Mouse (Mus musculus): Measurements from ENCODE around the gene Spaca4. TPM values are rescaled to one million over a fixed set of nuclear protein-coding genes. Genes with fewer than 3 reads are reported as not detected.

Gene Spaca4
- polyA plus RNA-seq, 1 experiment from 2014 or later = not detected

DNA sequence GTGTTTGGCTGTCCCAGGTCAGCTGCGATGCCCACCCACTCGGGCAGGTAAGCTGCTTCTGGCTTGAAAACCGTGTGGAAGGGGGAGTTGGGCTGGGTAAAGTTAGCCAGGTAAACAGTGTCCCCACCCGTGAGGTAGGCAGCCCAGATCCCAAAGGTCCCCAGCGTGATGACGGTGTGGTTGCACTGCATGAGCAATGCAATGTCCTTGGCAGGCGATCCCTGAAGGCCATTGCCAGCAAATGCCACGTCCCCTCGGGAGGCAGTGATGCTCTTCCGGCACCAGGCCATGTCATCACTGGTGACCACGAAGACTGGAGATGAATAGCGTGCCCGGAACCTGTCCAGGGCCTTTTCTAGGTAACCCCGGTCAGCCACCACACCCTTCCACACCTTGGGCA, 47.1 kb downstream of the Spaca4 start:
- no peaks in the 10 kb centered on the region for H3K9me3 ChIP-seq (replicated peaks; ENCODE audit: control insufficient read depth, low read length)
- H3K9ac ChIP-seq (replicated peaks; ENCODE audit: low read length) = no peak overlapping the region
- WGBS = 92% methylated on average over 14 of the region's 14 CpGs
- no peaks in the 10 kb centered on the region for H3K36me3 ChIP-seq (replicated peaks; ENCODE audit: control insufficient read depth, insufficient read depth, low read depth, low read length)
- H3K27ac ChIP-seq (replicated peaks; ENCODE audit: low read depth, low read length) = no peak overlapping the region
- no peaks in the 10 kb centered on the region; the same call in 1 of the 2 replicates for H3K27me3 ChIP-seq (ENCODE audit: control insufficient read depth, insufficient read depth, low read length)
- ATAC-seq (replicated peaks; ENCODE audit: insufficient number of reproducible peaks, low FRiP score, low TSS enrichment, low read depth) = no peak
- H3K4me3 ChIP-seq (ENCODE audit: low read depth, low read length) = no peak overlapping the region
- no peaks in the 10 kb centered on the region for H3K4me1 ChIP-seq (ENCODE audit: control insufficient read depth, insufficient read depth, low read length)
- no peak overlapping the region for H3K4me2 ChIP-seq (ENCODE audit: low read depth, low read length)
- no peak for DNase-seq (ENCODE audit: low spot score)

DNA sequence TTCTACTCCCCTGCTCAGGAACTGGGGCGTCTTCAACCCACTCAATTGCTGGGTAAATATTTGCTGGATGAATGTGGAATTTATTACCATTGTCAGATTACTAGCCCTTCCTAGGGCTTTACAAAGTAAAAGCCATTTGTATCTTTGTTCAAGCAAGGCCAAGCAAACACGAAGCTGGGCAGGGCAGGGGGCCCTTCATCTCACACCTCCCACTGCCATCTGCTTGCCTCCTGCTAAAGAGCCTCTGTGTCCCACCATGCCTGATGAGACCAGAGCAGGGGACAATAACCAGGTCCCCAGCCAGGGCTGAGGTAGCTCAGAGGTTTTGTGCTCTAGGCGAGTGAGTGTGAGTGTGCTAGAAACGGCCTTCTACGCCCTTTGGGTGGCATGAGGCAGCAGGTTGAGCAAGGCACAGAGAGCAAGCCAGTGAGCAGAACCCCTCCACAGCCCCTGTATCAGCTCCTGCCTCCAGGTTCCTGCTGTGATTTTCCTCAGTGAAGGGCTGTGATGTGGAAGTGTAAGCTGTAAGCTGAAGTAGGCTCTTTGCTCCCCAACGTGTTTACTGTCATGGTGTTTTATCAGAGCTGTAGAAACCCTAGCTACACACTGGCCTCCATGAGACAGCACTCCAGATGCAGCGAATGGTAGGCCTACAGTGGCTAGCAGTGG, 47.9 kb downstream of the Spaca4 start:
- no peak overlapping the region for H3K27ac ChIP-seq (replicated peaks; ENCODE audit: low read depth, low read length)

More for the DNA sequence above, 47.9 kb downstream of the Spaca4 start:
- ATAC-seq (replicated peaks; ENCODE audit: insufficient number of reproducible peaks, low FRiP score, low TSS enrichment, low read depth) = no peak
- Histone ChIP-seq H3K9ac (replicated peaks; ENCODE audit: low read length) (no peak overlapping the region), H3K27me3 (ENCODE audit: control insufficient read depth, insufficient read depth, low read length) (no peaks in the 10 kb centered on the region; the same call in 1 of the 2 replicates), H3K4me2 (ENCODE audit: low read depth, low read length) (no peak overlapping the region), H3K9me3 (replicated peaks; ENCODE audit: control insufficient read depth, low read length) (no peaks in the 10 kb centered on the region), H3K4me1 (ENCODE audit: control insufficient read depth, insufficient read depth, low read length) (no peaks in the 10 kb centered on the region), H3K4me3 (ENCODE audit: low read depth, low read length) (no peak overlapping the region), H3K36me3 (replicated peaks; ENCODE audit: control insufficient read depth, insufficient read depth, low read depth, low read length) (no peaks in the 10 kb centered on the region)
- no peak for DNase-seq (ENCODE audit: low spot score)
- WGBS = 83% methylated on average over 7 of the region's 7 CpGs

Other genes starting within 250 kb of the Spaca4 start
- 0.43 and 0.95 TPM in 2 replicates for gene Tulp2, start 243.9 kb downstream of the Spaca4 start, polyA plus RNA-seq (2014; fragmentation: Nextera tagmentation; extraction: Ambion mirVana)
- not detected in 2 replicates for gene Gm45808, start 239.0 kb downstream of the Spaca4 start, polyA plus RNA-seq (2014; fragmentation: Nextera tagmentation; extraction: Ambion mirVana)
- 2.6 and 3.1 TPM in 2 replicates for gene Dhdh, start 237.0 kb downstream of the Spaca4 start, polyA plus RNA-seq (2014; fragmentation: Nextera tagmentation; extraction: Ambion mirVana)
- 96.7 and 107 TPM in 2 replicates for gene Nucb1, start 215.4 kb downstream of the Spaca4 start, polyA plus RNA-seq (2014; fragmentation: Nextera tagmentation; extraction: Ambion mirVana)
- gene Ppp1r15a, start 199.5 kb downstream of the Spaca4 start, polyA plus RNA-seq (2014; fragmentation: Nextera tagmentation; extraction: Ambion mirVana) = 19.8 and 20.3 TPM in 2 replicates
- 0.62 and 1.3 TPM in 2 replicates for gene Plekha4, start 199.5 kb downstream of the Spaca4 start, polyA plus RNA-seq (2014; fragmentation: Nextera tagmentation; extraction: Ambion mirVana)
- gene Hsd17b14, start 170.9 kb downstream of the Spaca4 start, polyA plus RNA-seq (2014; fragmentation: Nextera tagmentation; extraction: Ambion mirVana) = 0.53 and 0.68 TPM in 2 replicates
- gene Bcat2, start 155.7 kb downstream of the Spaca4 start, polyA plus RNA-seq (2014; fragmentation: Nextera tagmentation; extraction: Ambion mirVana) = 47.0 and 47.3 TPM in 2 replicates
- gene Fgf21, start 110.3 kb downstream of the Spaca4 start, polyA plus RNA-seq (2014; fragmentation: Nextera tagmentation; extraction: Ambion mirVana) = 0.22 TPM in 1 of 2 replicates, not detected in the other
- 0.38 TPM in 1 of 2 replicates, not detected in the other for gene Fut1, start 108.5 kb downstream of the Spaca4 start, polyA plus RNA-seq (2014; fragmentation: Nextera tagmentation; extraction: Ambion mirVana)
- 0.08 and 0.11 TPM in 2 replicates for gene Izumo1, start 104.0 kb downstream of the Spaca4 start, polyA plus RNA-seq (2014; fragmentation: Nextera tagmentation; extraction: Ambion mirVana)
- 5.4 and 5.7 TPM in 2 replicates for gene Rasip1, start 98.3 kb downstream of the Spaca4 start, polyA plus RNA-seq (2014; fragmentation: Nextera tagmentation; extraction: Ambion mirVana)
- 1.4 and 1.8 TPM in 2 replicates for gene Mamstr, start 85.8 kb downstream of the Spaca4 start, polyA plus RNA-seq (2014; fragmentation: Nextera tagmentation; extraction: Ambion mirVana)
- 0.17 TPM in 1 of 2 replicates, not detected in the other for gene Fut2, start 59.4 kb downstream of the Spaca4 start, polyA plus RNA-seq (2014; fragmentation: Nextera tagmentation; extraction: Ambion mirVana)
- gene Ntn5, start 41.8 kb downstream of the Spaca4 start, polyA plus RNA-seq (2014; fragmentation: Nextera tagmentation; extraction: Ambion mirVana) = 0.25 TPM in 2 replicates
- 0.27 and 0.42 TPM in 2 replicates for gene Sec1, start 31.4 kb downstream of the Spaca4 start, polyA plus RNA-seq (2014; fragmentation: Nextera tagmentation; extraction: Ambion mirVana)
- gene Car11, start 26.0 kb downstream of the Spaca4 start, polyA plus RNA-seq (2014; fragmentation: Nextera tagmentation; extraction: Ambion mirVana) = 6.9 and 8.7 TPM in 2 replicates
- gene Dbp, start 20.7 kb downstream of the Spaca4 start, polyA plus RNA-seq (2014; fragmentation: Nextera tagmentation; extraction: Ambion mirVana) = 4.9 and 5.6 TPM in 2 replicates
- gene Rpl18, start 10.4 kb downstream of the Spaca4 start, polyA plus RNA-seq (2014; fragmentation: Nextera tagmentation; extraction: Ambion mirVana) = 1,026 and 1,114 TPM in 2 replicates
- gene Sphk2, start 7.8 kb downstream of the Spaca4 start, polyA plus RNA-seq (2014; fragmentation: Nextera tagmentation; extraction: Ambion mirVana) = 14.9 and 17.3 TPM in 2 replicates
- gene Fam83e, start 4.6 kb downstream of the Spaca4 start, polyA plus RNA-seq (2014; fragmentation: Nextera tagmentation; extraction: Ambion mirVana) = 0.21 and 0.35 TPM in 2 replicates
- gene Lmtk3, start 57.9 kb upstream of the Spaca4 start, polyA plus RNA-seq (2014; fragmentation: Nextera tagmentation; extraction: Ambion mirVana) = 2.9 and 3.2 TPM in 2 replicates
- gene Sult2b1, start 58.9 kb upstream of the Spaca4 start, polyA plus RNA-seq (2014; fragmentation: Nextera tagmentation; extraction: Ambion mirVana) = 1.8 and 2.0 TPM in 2 replicates
- 168 and 170 TPM in 2 replicates for gene Cyth2, start 88.8 kb upstream of the Spaca4 start, polyA plus RNA-seq (2014; fragmentation: Nextera tagmentation; extraction: Ambion mirVana)
- gene Kcnj14, start 99.0 kb upstream of the Spaca4 start, polyA plus RNA-seq (2014; fragmentation: Nextera tagmentation; extraction: Ambion mirVana) = 2.1 and 2.7 TPM in 2 replicates
- gene Grwd1, start 105.1 kb upstream of the Spaca4 start, polyA plus RNA-seq (2014; fragmentation: Nextera tagmentation; extraction: Ambion mirVana) = 78.6 and 81.7 TPM in 2 replicates
- 85.2 and 85.7 TPM in 2 replicates for gene Kdelr1, start 147.0 kb upstream of the Spaca4 start, polyA plus RNA-seq (2014; fragmentation: Nextera tagmentation; extraction: Ambion mirVana)
- gene Grin2d, start 152.6 kb upstream of the Spaca4 start, polyA plus RNA-seq (2014; fragmentation: Nextera tagmentation; extraction: Ambion mirVana) = 0.13 and 0.18 TPM in 2 replicates
- gene Syngr4, start 170.9 kb upstream of the Spaca4 start, polyA plus RNA-seq (2014; fragmentation: Nextera tagmentation; extraction: Ambion mirVana) = 0.85 and 1.0 TPM in 2 replicates
- 2.7 and 3.9 TPM in 2 replicates for gene Tmem143, start 171.1 kb upstream of the Spaca4 start, polyA plus RNA-seq (2014; fragmentation: Nextera tagmentation; extraction: Ambion mirVana)
- gene Emp3, start 195.6 kb upstream of the Spaca4 start, polyA plus RNA-seq (2014; fragmentation: Nextera tagmentation; extraction: Ambion mirVana) = 24.9 and 29.2 TPM in 2 replicates
- gene Ccdc114, start 198.3 kb upstream of the Spaca4 start, polyA plus RNA-seq (2014; fragmentation: Nextera tagmentation; extraction: Ambion mirVana) = 2.1 and 2.4 TPM in 2 replicates